Mouse (Mus musculus) forebrain, embryonic 11.5 days (tissue): ENCODE data around the gene Ip6k1. TPM values are rescaled to one million over a fixed set of nuclear protein-coding genes. Genes with fewer than 3 reads are reported as not detected.

Experiments
- ATAC-seq: fragments of 200-750 bp; cut with Nextera tagmentation; replicated peaks from 2 replicates; pipeline ENCODE4 v1.8.0; 2017; ENCODE audit warnings: moderate TSS enrichment; ENCODE audit not compliant: low FRiP score
- DNase-seq: peaks from one replicate; pipeline ENCODE4 v3.0.0-alpha.2; 2017; ENCODE audit warnings: low spot score
- H3K27ac ChIP-seq: fragments of 300-500 bp; sonication (generic); 2 replicates; pipeline ENCODE4 v1.5.1; 2014; ENCODE audit warnings: low read depth, low read length
- H3K27me3 ChIP-seq: fragments of 300-500 bp; sonication (generic); 2 replicates; pipeline ENCODE4 v1.6.1; 2014; ENCODE audit warnings: mild to moderate bottlenecking, low read length, mixed read lengths; ENCODE audit not compliant: control insufficient read depth, insufficient read depth
- H3K36me3 ChIP-seq: fragments of 300-500 bp; sonication (generic); 2 replicates; pipeline ENCODE4 v1.6.1; 2014; ENCODE audit warnings: mild to moderate bottlenecking, low read length, moderate library complexity, mixed read lengths; ENCODE audit not compliant: control insufficient read depth, insufficient read depth
- H3K4me1 ChIP-seq: fragments of 300-500 bp; sonication (generic); replicated peaks from 2 replicates; pipeline ENCODE4 v1.6.1; 2014; ENCODE audit warnings: low read length, mixed read lengths; ENCODE audit not compliant: control insufficient read depth, insufficient read depth
- H3K4me2 ChIP-seq: fragments of 300-500 bp; sonication (generic); 2 replicates; pipeline ENCODE4 v1.6.1; 2014; ENCODE audit warnings: low read depth, mild to moderate bottlenecking, low read length, moderate library complexity, mixed read lengths; ENCODE audit not compliant: severe bottlenecking
- H3K4me3 ChIP-seq: fragments of 300-500 bp; sonication (generic); 2 replicates; pipeline ENCODE4 v1.5.1; 2014; ENCODE audit warnings: low read depth, low read length
- H3K9ac ChIP-seq: fragments of 300-500 bp; sonication (generic); 2 replicates; pipeline ENCODE4 v1.6.1; 2014; ENCODE audit warnings: low read length
- H3K9me3 ChIP-seq: fragments of 300-500 bp; sonication (generic); 2 replicates; pipeline ENCODE4 v1.6.1; 2016; ENCODE audit warnings: low read length, mixed read lengths; ENCODE audit not compliant: control insufficient read depth
- WGBS: fragments of 180-500 bp; shearing (Covaris S2); extraction: QIAGEN DNeasy Blood & Tissue Kit; methylation state at CpG from one replicate; pipeline ENCODE4 v1.1.7; 2014; 5-methylcytosine and 5-hydroxymethylcytosine counted together
- polyA plus RNA-seq: library from polyadenylated mRNA; unstranded; fragments of >200 nt; fragmentation: Nextera tagmentation; extraction: Ambion mirVana; gene quantifications from 2 replicates; pipeline ENCODE4 v1.2.1, GENCODE M21; 2014

Ip6k1 gene
- polyA plus RNA-seq, 1 experiment from 2014 or later: 43.3 TPM

DNA sequence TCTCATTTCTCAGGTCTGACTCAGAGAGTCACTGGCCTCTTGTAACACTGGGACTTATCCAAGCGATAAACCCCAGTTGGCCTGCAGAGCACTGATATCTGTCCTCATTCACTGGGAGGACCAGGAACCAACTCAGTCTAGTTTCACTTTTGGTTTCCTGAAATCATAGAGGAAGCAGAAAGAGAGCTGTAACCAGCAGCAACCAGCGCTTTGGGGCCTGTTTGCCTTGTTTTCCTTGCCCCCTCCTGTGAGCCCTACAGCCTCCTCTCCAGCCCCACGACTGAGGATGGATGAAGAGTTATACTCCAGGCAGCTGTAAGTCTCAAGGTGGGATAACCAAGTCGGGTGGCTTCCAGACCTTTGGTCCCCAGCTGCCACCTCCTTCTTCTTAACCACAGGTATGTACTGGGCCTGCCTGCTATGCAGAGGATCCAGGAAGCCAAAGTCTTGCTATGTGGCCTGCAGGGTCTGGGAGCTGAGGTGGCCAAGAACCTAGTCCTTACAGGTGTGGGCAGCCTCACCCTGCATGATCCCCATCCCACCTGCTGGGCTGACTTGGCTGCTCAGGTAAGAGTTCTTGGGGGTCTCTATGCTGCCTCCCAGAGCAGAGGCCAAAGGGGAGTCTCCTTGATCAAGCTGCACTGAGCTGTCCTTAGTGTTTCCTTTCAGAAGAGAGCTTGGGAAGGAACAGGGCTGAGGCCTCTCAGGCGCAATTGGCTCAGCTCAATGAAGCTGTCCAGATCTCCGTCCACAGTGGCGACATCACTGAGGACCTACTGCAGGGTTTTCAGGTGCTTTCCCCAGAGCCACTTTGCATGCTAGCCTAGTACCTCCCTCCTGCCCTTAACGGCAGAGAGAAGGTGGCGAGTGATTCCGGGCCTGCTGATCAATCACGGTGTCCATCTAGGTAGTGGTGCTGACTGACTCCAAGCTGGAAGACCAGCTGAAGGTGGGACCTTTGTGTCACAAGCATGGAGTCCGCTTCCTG, 26.6 kb upstream of the Ip6k1 start, which contains the start of gene Uba7:
Gene Uba7, plus strand, starts transcription at position 107 of the 988 bp plus-strand sequence.
- H3K9ac ChIP-seq: no peak within 1 kb of the TSS
- DNase-seq: no peak
- no peak for ATAC-seq
- 78% methylated on average over 12 of the region's 12 CpGs for WGBS
- no peaks in the 10 kb centered on the region for H3K9me3 ChIP-seq
- no peak within 1 kb of the TSS for H3K4me2 ChIP-seq
- peaks cover 3% of the 10 kb centered on the region; the same call in 1 of the 2 replicates for H3K36me3 ChIP-seq
- H3K27me3 ChIP-seq: no peaks in the 10 kb centered on the region
- peak within 1 kb of the TSS; percentile 14; the same call in 1 of the 2 replicates for H3K27ac ChIP-seq
- no peaks in the 10 kb centered on the region for H3K4me1 ChIP-seq
- no peak within 1 kb of the TSS for H3K4me3 ChIP-seq

- no peaks in the 10 kb centered on the region for H3K36me3 ChIP-seq
- no peak overlapping the region for H3K9ac ChIP-seq
- H3K4me1 ChIP-seq: peaks cover 5% of the 10 kb centered on the region; the same call in 1 of the 2 replicates
- no peak overlapping the region for H3K4me3 ChIP-seq
- H3K9me3 ChIP-seq: no peaks in the 10 kb centered on the region
- no peak overlapping the region for H3K27ac ChIP-seq
- ATAC-seq (no peak), DNase-seq (no peak)
- H3K27me3 ChIP-seq: no peaks in the 10 kb centered on the region
- H3K4me2 ChIP-seq: no peak overlapping the region
- 87% methylated on average over 12 of the region's 12 CpGs for WGBS
Measured at GRCm38 (mm10) chr9:107978815-107979214, 23.5 kb upstream of the Ip6k1 start.

GRCm38 (mm10) chr9:107981684-107982605, 20.4 kb upstream of the Ip6k1 start:
- Histone ChIP-seq H3K27ac (peak overlapping the region; percentile 62), H3K4me1 (peaks cover 11% of the 10 kb centered on the region; the same call in 1 of the 2 replicates), H3K9me3 (no peaks in the 10 kb centered on the region), H3K4me3 (no peak overlapping the region), H3K9ac (no peak overlapping the region; the same call in 1 of the 2 replicates), H3K4me2 (no peak overlapping the region; the same call in 1 of the 2 replicates), H3K36me3 (no peaks in the 10 kb centered on the region), H3K27me3 (peaks cover 15% of the 10 kb centered on the region)
- ATAC-seq (no peak), DNase-seq (no peak)
- WGBS: 60% methylated on average over 7 of the region's 7 CpGs

- peaks cover 15% of the 10 kb centered on the region for H3K27me3 ChIP-seq
- no peaks in the 10 kb centered on the region for H3K36me3 ChIP-seq
- H3K9ac ChIP-seq: peak within 1 kb of the TSS; percentile 31
- DNase-seq: peak; percentile 78
- H3K4me1 ChIP-seq: peaks cover 14% of the 10 kb centered on the region; the same call in 1 of the 2 replicates
- H3K9me3 ChIP-seq: no peaks in the 10 kb centered on the region
- H3K27ac ChIP-seq: peak within 1 kb of the TSS; percentile 77
- H3K4me3 ChIP-seq: no peak within 1 kb of the TSS
- 64% methylated on average over 14 of the region's 14 CpGs for WGBS
- no peak for ATAC-seq
- H3K4me2 ChIP-seq: peak within 1 kb of the TSS; percentile 36
Measured at GRCm38 (mm10) chr9:107982681-107983346, 19.5 kb upstream of the Ip6k1 start, which contains the start of gene Gm20661. Gene Gm20661 (plus strand): TSS chr9:107983058.

GRCm38 (mm10) chr9:107983421-107983890, 18.8 kb upstream of the Ip6k1 start:
- H3K4me1 ChIP-seq: peaks cover 14% of the 10 kb centered on the region; the same call in 1 of the 2 replicates
- peak overlapping the region; percentile 36 for H3K4me2 ChIP-seq
- H3K27me3 ChIP-seq: peaks cover 15% of the 10 kb centered on the region
- no peak overlapping the region for H3K9ac ChIP-seq
- peak overlapping the region; percentile 77 for H3K27ac ChIP-seq
- H3K9me3 ChIP-seq: no peaks in the 10 kb centered on the region
- DNase-seq (peak; percentile 74), ATAC-seq (no peak)
- WGBS: 36% methylated on average over 4 of the region's 4 CpGs
- H3K36me3 ChIP-seq: no peaks in the 10 kb centered on the region
- H3K4me3 ChIP-seq: no peak overlapping the region

DNA sequence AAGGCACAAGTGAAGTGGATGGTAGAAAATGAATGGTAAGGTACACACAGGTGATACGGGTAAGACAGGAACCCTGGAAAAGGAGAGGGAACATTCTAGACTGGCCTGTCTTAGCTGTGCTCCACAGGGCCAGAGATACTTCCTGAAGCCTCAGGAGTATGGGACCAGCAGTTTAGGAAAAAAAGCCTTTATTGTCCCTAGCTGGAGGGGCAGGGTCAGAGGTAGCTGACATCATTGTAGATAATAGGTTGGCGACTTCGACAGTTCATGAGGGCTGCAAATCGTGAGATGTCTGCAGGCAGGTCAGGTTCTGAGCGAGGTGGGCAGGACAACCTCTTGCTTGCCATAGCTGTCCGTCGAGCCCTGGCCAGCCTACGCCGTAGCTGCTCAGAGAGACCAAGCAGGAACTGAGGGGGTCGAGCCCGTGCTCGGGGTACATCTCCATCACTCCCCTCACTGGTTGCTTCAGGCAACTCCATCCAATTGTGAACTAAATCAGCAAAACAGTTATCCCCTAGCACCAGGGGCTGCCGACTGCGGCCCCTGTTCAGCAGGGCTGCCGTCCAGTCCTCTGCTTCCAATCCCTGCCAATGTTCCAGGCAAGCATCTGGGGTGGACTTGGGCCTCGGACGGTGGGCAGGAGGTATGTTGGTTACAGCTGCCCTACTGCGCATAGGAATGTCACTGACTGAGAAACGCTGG, 18.1 kb upstream of the Ip6k1 start:
- Histone ChIP-seq H3K36me3 (no peaks in the 10 kb centered on the region), H3K27ac (peak overlapping the region; percentile 37), H3K27me3 (peaks cover 15% of the 10 kb centered on the region), H3K9ac (no peak overlapping the region; the same call in 1 of the 2 replicates), H3K4me1 (peaks cover 14% of the 10 kb centered on the region; the same call in 1 of the 2 replicates), H3K4me2 (peak overlapping the region; percentile 84), H3K9me3 (no peaks in the 10 kb centered on the region), H3K4me3 (peak overlapping the region; percentile 53; the same call in 1 of the 2 replicates)
- DNase-seq: no peak
- 69% methylated on average over 19 of the region's 19 CpGs for WGBS
- ATAC-seq: no peak

GRCm38 (mm10) chr9:107984754-107985055, 17.6 kb upstream of the Ip6k1 start:
- Histone ChIP-seq H3K27ac (no peak overlapping the region), H3K4me3 (peak overlapping the region; percentile 53), H3K27me3 (peaks cover 15% of the 10 kb centered on the region), H3K4me2 (peak overlapping the region; percentile 84), H3K36me3 (no peaks in the 10 kb centered on the region), H3K9me3 (no peaks in the 10 kb centered on the region), H3K9ac (peak overlapping the region; percentile 55), H3K4me1 (peaks cover 14% of the 10 kb centered on the region; the same call in 1 of the 2 replicates)
- ATAC-seq (no peak), DNase-seq (no peak)
- WGBS: 70% methylated on average over 9 of the region's 9 CpGs
